Mouse (Mus musculus): ENCODE measurements around the gene Wfdc2. TPM values are rescaled to one million over a fixed set of nuclear protein-coding genes. Genes with fewer than 3 reads are reported as not detected.

The Wfdc2 gene
- total and polyA plus RNA-seq, 3 experiments: not detected

- in situ Hi-C loops (cut with MboI; ENCODE audit: low pct_ligation_motif_present, low pct_unique_long_range_greater_than_20kb, low sequenced_read_pairs): no loop called here
- dilution Hi-C loops (cut with MboI; ENCODE audit: extremely low pct_ligation_motif_present, extremely low pct_unique_long_range_greater_than_20kb, low sequenced_read_pairs): no loop called here
- no peak overlapping the region for H3K4me2 ChIP-seq (ENCODE audit: insufficient read depth, low read depth, poor library complexity, severe bottlenecking)
- no peaks in the 10 kb centered on the region for H3K36me3 ChIP-seq (replicated peaks in 1 of 2; ENCODE audit: control insufficient read depth in 1 of 2, insufficient read depth in 1 of 2, low read length in 1 of 2)
- H3K27me3 ChIP-seq (replicated peaks): peaks cover 94% of the 10 kb centered on the region
- H3K27ac ChIP-seq (ENCODE audit: insufficient read depth, low read depth): no peak overlapping the region
- TF ChIP-seq ZKSCAN1 (IDR thresholded peaks at IDR 0.05; ENCODE audit: borderline replicate concordance, low read depth, low read length) (no peak), USF1 (IDR thresholded peaks at IDR 0.05; ENCODE audit: low read depth, low read length) (no peak), CHD1 (IDR thresholded peaks at IDR 0.05; ENCODE audit: low read depth, low read length) (no peak), JUN (IDR thresholded peaks at IDR 0.05; ENCODE audit: insufficient read depth, low read depth, low read length) (no peak), GABPA (IDR thresholded peaks at IDR 0.05; ENCODE audit: insufficient replicate concordance, low read depth, low read length) (no peak), MAX (IDR thresholded peaks at IDR 0.05; ENCODE audit: low read length) (no peak), NELFE (IDR thresholded peaks at IDR 0.05; ENCODE audit: low read depth, low read length) (no peak), ZC3H11A (IDR thresholded peaks at IDR 0.05; ENCODE audit: low read depth, low read length) (no peak), KAT2A (IDR thresholded peaks at IDR 0.05; ENCODE audit: insufficient replicate concordance, low read length) (no peak), JUND (conservative IDR thresholded peaks at IDR 0.05; ENCODE audit: low read depth, low read length) (no peak), POLR2A (IDR thresholded peaks at IDR 0.05; ENCODE audit: low read depth, low read length) (no peak), RCOR1 (conservative IDR thresholded peaks at IDR 0.05; ENCODE audit: low read depth, low read length) (no peak)
- no peaks in the 10 kb centered on the region for H3K4me1 ChIP-seq (ENCODE audit: control insufficient read depth in 1 of 2, insufficient read depth in 2 of 2)
- H3K79me2 ChIP-seq (replicated peaks; ENCODE audit: control insufficient read depth, extremely low read depth, insufficient read depth, poor library complexity, severe bottlenecking): no peaks in the 10 kb centered on the region
- no peak overlapping the region for H3K4me3 ChIP-seq (replicated peaks in 1 of 3; ENCODE audit: low read depth in 2 of 3, low read length in 2 of 3, poor library complexity in 1 of 3)
- DNase-seq (ENCODE audit: extremely low read depth): no peak
- no peak overlapping the region for H3K9ac ChIP-seq (ENCODE audit: insufficient read depth, low read depth)
- H3K9me3 ChIP-seq (replicated peaks; ENCODE audit: low read length): no peaks in the 10 kb centered on the region
Measured at GRCm38 (mm10) chr2:164558991-164559645, 3.1 kb upstream of the Wfdc2 start.

DNA sequence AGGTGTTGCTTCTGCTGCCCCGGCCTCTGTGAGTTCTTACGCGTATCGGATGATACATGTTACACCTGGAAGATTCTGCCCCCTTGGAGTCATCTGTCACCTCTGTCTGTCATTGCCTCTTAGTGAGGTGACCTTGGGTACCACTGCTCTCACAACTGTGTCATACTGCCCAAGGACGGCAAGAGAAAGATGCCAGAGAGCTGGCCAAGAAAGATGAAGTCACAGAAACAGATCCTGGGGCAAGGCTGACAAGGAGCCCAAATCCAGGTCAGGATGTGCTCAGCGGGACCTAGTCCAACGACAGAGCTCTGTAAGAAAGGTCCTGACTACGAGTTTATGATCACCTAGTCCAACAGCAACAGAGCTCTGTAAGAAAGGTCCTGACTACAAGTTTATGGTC lies 2.1 kb upstream of the Wfdc2 start:
- DNase-seq (ENCODE audit: extremely low read depth): no peak
- H3K36me3 ChIP-seq (replicated peaks in 1 of 2; ENCODE audit: control insufficient read depth in 1 of 2, insufficient read depth in 1 of 2, low read length in 1 of 2): no peaks in the 10 kb centered on the region
- H3K9me3 ChIP-seq (replicated peaks; ENCODE audit: low read length): no peaks in the 10 kb centered on the region
- TF ChIP-seq ELF1 (IDR thresholded peaks at IDR 0.05; ENCODE audit: low read depth, low read length): no peak
- H3K27ac ChIP-seq (ENCODE audit: insufficient read depth, low read depth): no peak overlapping the region
- dilution Hi-C loops (cut with MboI; ENCODE audit: extremely low pct_ligation_motif_present, extremely low pct_unique_long_range_greater_than_20kb, low sequenced_read_pairs) (no loop called here), in situ Hi-C loops (cut with MboI; ENCODE audit: low pct_ligation_motif_present, low pct_unique_long_range_greater_than_20kb, low sequenced_read_pairs) (no loop called here)
- H3K4me3 ChIP-seq (replicated peaks in 1 of 3; ENCODE audit: low read depth in 2 of 3, low read length in 2 of 3, poor library complexity in 1 of 3): no peak overlapping the region
- no peak overlapping the region for H3K4me2 ChIP-seq (ENCODE audit: insufficient read depth, low read depth, poor library complexity, severe bottlenecking)
- no peaks in the 10 kb centered on the region for H3K79me2 ChIP-seq (replicated peaks; ENCODE audit: control insufficient read depth, extremely low read depth, insufficient read depth, poor library complexity, severe bottlenecking)
- peaks cover 94% of the 10 kb centered on the region for H3K27me3 ChIP-seq (replicated peaks)
- no peaks in the 10 kb centered on the region for H3K4me1 ChIP-seq (ENCODE audit: control insufficient read depth in 1 of 2, insufficient read depth in 2 of 2)
- H3K9ac ChIP-seq (ENCODE audit: insufficient read depth, low read depth): no peak overlapping the region

Data from CH12.LX (cell line).